Mouse (Mus musculus): Measurements from ENCODE around the gene 1110065P20Rik.
A peak's percentile ranks its signal among the peaks of the same experiment; 100 is the strongest.

1110065P20Rik gene

GRCm38 (mm10) chr4:124850933-124851658 lies at the start of gene 1110065P20Rik:
Gene 1110065P20Rik (minus strand): TSS chr4:124851196.
- peak; percentile 89 for DNase-seq

GRCm38 (mm10) chr4:124899906-124900305 lies 48.9 kb upstream of the 1110065P20Rik start:
- no peak for DNase-seq

GRCm38 (mm10) chr4:124898428-124898827 lies 47.4 kb upstream of the 1110065P20Rik start:
- no peak for DNase-seq

- DNase-seq = no peak
Measured at GRCm38 (mm10) chr4:124894508-124895428, 43.8 kb upstream of the 1110065P20Rik start.

- no peak for DNase-seq
Measured at GRCm38 (mm10) chr4:124893769-124894168, 42.8 kb upstream of the 1110065P20Rik start.

GRCm38 (mm10) chr4:124890831-124891230 lies 39.8 kb upstream of the 1110065P20Rik start:
- no peak for DNase-seq

- DNase-seq = no peak
Measured at GRCm38 (mm10) chr4:124889935-124890334, 38.9 kb upstream of the 1110065P20Rik start.

GRCm38 (mm10) chr4:124888702-124889101 lies 37.7 kb upstream of the 1110065P20Rik start:
- no peak for DNase-seq

GRCm38 (mm10) chr4:124882151-124882729 lies 31.2 kb upstream of the 1110065P20Rik start:
- DNase-seq = peak; percentile 80

GRCm38 (mm10) chr4:124881341-124881908 lies 30.4 kb upstream of the 1110065P20Rik start:
- no peak for DNase-seq

GRCm38 (mm10) chr4:124880599-124880998 lies 29.6 kb upstream of the 1110065P20Rik start, which contains the start of gene Epha10:
Gene Epha10 (plus strand): TSS chr4:124880899.
- DNase-seq = no peak

- no peak for DNase-seq
Measured at GRCm38 (mm10) chr4:124872719-124873118, 21.7 kb upstream of the 1110065P20Rik start.

GRCm38 (mm10) chr4:124861283-124862188 lies 10.5 kb upstream of the 1110065P20Rik start, which contains the start of gene Maneal:
Gene Maneal (minus strand): TSS chr4:124862171.
- DNase-seq = no peak

GRCm38 (mm10) chr4:124860446-124860845 lies 9.4 kb upstream of the 1110065P20Rik start:
- peak; percentile 92 for DNase-seq

GRCm38 (mm10) chr4:124858370-124858769 lies 7.4 kb upstream of the 1110065P20Rik start:
- DNase-seq = peak; percentile 52

GRCm38 (mm10) chr4:124856294-124856693 lies 5.3 kb upstream of the 1110065P20Rik start:
- no peak for DNase-seq

- peak; percentile 97 for DNase-seq
Measured at GRCm38 (mm10) chr4:124850261-124850913, 609 bp downstream of the 1110065P20Rik start, which contains the start of gene Yrdc. Gene Yrdc (plus strand): TSS chr4:124850679.

- DNase-seq = peak; percentile 69
Measured at GRCm38 (mm10) chr4:124849631-124850260, 1.2 kb downstream of the 1110065P20Rik start.

GRCm38 (mm10) chr4:124847573-124847972 lies 3.4 kb downstream of the 1110065P20Rik start:
- peak; percentile 89 for DNase-seq

- DNase-seq = peak; percentile 52
Measured at GRCm38 (mm10) chr4:124843493-124843892, 7.5 kb downstream of the 1110065P20Rik start.
